In the genomic region with DNA sequence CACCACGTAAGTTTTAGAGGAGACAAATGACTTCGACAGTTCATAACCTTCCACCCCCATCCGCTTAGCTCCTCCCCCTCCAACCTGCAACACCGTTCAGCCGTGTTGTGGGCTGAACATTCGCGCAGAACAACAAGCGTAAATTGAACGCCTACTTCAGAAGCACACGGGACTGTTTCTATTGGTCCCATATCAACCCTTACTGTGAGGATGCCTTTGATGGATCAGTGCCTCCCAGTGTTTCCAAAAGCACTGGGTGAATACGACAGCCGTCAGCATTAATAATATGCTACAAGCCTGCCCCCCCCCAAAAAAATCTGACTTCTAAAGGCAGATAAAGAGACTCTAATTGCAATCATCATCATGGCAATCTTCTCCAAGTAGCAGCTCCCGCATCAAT, we compare ENCODE assay signal across 28 mouse cellular contexts.
"Had no signal": no experiment of that assay in that cellular context is flagged by ENCODE, and none has a peak within 500 bp of the region (broad histone marks: within the 10 kb centered on the region; RNA-seq: fewer than 3 reads in every experiment).

No protein-coding gene starts in this region.

- H3K4me3 ChIP-seq: gastrocnemius, adult 2 months; heart, embryonic 10.5 days; heart, embryonic 12.5 days; hindbrain, embryonic 10.5 days; hindbrain, embryonic 12.5 days; intestine, embryonic 15.5 days; kidney, embryonic 15.5 days; limb, embryonic 13.5 days; limb, embryonic 15.5 days; liver, embryonic 13.5 days; liver, embryonic 15.5 days had no signal

- H3K9ac ChIP-seq: heart, embryonic 12.5 days; hindbrain, embryonic 12.5 days; hindbrain, embryonic 14.5 days; intestine, embryonic 15.5 days; kidney, embryonic 15.5 days; limb, embryonic 13.5 days; limb, embryonic 15.5 days; liver, embryonic 13.5 days; liver, embryonic 15.5 days; liver, postnatal 0 days had no signal

- H3K9me3 ChIP-seq: heart, embryonic 10.5 days; heart, embryonic 12.5 days; hindbrain, embryonic 10.5 days; hindbrain, embryonic 12.5 days; intestine, embryonic 15.5 days; kidney, embryonic 15.5 days; limb, embryonic 13.5 days; limb, embryonic 15.5 days; liver, embryonic 13.5 days had no signal

- H3K4me1 ChIP-seq: heart, embryonic 10.5 days; heart, embryonic 12.5 days; intestine, embryonic 15.5 days; limb, embryonic 13.5 days; limb, embryonic 15.5 days; liver, embryonic 13.5 days; liver, embryonic 15.5 days had no signal

- ATAC-seq: hindbrain, embryonic 16.5 days; inflammation-experienced regulatory T-cells, adult 6 months; intestine, embryonic 15.5 days; intestine, postnatal 0 days; liver, postnatal 0 days had no signal

- H3K27ac ChIP-seq: gastrocnemius, adult 2 months; heart, embryonic 10.5 days; hindbrain, embryonic 10.5 days; hindbrain, embryonic 12.5 days; hindbrain, embryonic 14.5 days; intestine, embryonic 15.5 days; kidney, embryonic 15.5 days; kidney, postnatal 0 days; limb, embryonic 13.5 days; limb, embryonic 15.5 days; liver, embryonic 13.5 days; liver, embryonic 15.5 days had no signal

- H3K27me3 ChIP-seq: heart, embryonic 12.5 days; hindbrain, embryonic 12.5 days; intestine, embryonic 15.5 days; kidney, embryonic 15.5 days; limb, embryonic 13.5 days; limb, embryonic 15.5 days; liver, embryonic 13.5 days; liver, embryonic 15.5 days had no signal

- DNase-seq: gastrocnemius, adult 2 months; gastrocnemius, postnatal 10 days; gastrocnemius, postnatal 25 days; heart, postnatal 10 days; heart, postnatal 4 days; kidney, adult 18-20 months; kidney, adult 8-10 months; kidney, postnatal 14 days; kidney, postnatal 36 days; layer of hippocampus, adult 9-11 months; layer of hippocampus, postnatal 36 days; left cerebral cortex, postnatal 4 days; liver, embryonic 13.5 days; liver, postnatal 0 days had no signal

- H3K36me3 ChIP-seq: heart, embryonic 10.5 days; heart, embryonic 12.5 days; hindbrain, embryonic 10.5 days; hindbrain, embryonic 12.5 days; intestine, embryonic 15.5 days; kidney, embryonic 15.5 days; limb, embryonic 13.5 days; limb, embryonic 15.5 days; liver, embryonic 13.5 days; liver, embryonic 15.5 days had no signal

- H3K4me2 ChIP-seq: heart, embryonic 12.5 days; hindbrain, embryonic 12.5 days; hindbrain, embryonic 14.5 days; intestine, embryonic 15.5 days; kidney, embryonic 15.5 days; limb, embryonic 13.5 days; limb, embryonic 15.5 days; liver, embryonic 13.5 days; liver, embryonic 15.5 days had no signal
